Mouse (Mus musculus) C2C12 (cell line): ENCODE data around the gene Dnase1l1. TPM values are rescaled to one million over a fixed set of nuclear protein-coding genes. Genes with fewer than 3 reads are reported as not detected.
A peak's percentile ranks its signal among the peaks of the same experiment; 100 is the strongest.

ENCODE experiments used
- H3K27me3 ChIP-seq: one replicate; pipeline ENCODE4 v1.6.1; 2011; ENCODE audit not compliant: control insufficient read depth, insufficient read depth, insufficient read length
- H3K36me3 ChIP-seq: one replicate; pipeline ENCODE4 v1.6.1; 2011; ENCODE audit not compliant: control insufficient read depth, insufficient read depth
- H3K4me3 ChIP-seq: one replicate; pipeline ENCODE4 v1.5.1; 2011; ENCODE audit warnings: mild to moderate bottlenecking, control low read depth; ENCODE audit not compliant: poor library complexity, insufficient read depth, severe bottlenecking
- H3K79me2 ChIP-seq: one replicate; pipeline ENCODE4 v1.6.1; 2011; ENCODE audit not compliant: control insufficient read depth, insufficient read depth
- H3K79me3 ChIP-seq: one replicate; pipeline ENCODE4 v1.6.1; 2011; ENCODE audit warnings: low read depth, control low read depth
- H3ac ChIP-seq: one replicate; pipeline ENCODE3; 2011; ENCODE audit warnings: low read depth; ENCODE audit not compliant: control insufficient read depth, insufficient read length
- CEBPB ChIP-seq: IDR thresholded peaks from one replicate; pipeline ENCODE4 v1.6.1; 2011; ENCODE audit warnings: low read depth, mild to moderate bottlenecking, control low read depth, moderate library complexity
- CTCF ChIP-seq: IDR thresholded peaks from one replicate; pipeline ENCODE4 v1.5.1; 2011; ENCODE audit not compliant: control insufficient read depth, insufficient read depth, insufficient read length
- FOSL1 ChIP-seq: IDR thresholded peaks from one replicate; pipeline ENCODE4 v1.8.0; 2011; ENCODE audit warnings: mild to moderate bottlenecking, low read length; ENCODE audit not compliant: poor library complexity, insufficient read depth, severe bottlenecking
- MAX ChIP-seq: IDR thresholded peaks from one replicate; pipeline ENCODE4 v1.6.1; 2011; ENCODE audit warnings: mild to moderate bottlenecking, control low read depth
- MYOD1 ChIP-seq: IDR thresholded peaks from one replicate; pipeline ENCODE4 v1.6.1; 2011; ENCODE audit warnings: low read depth; ENCODE audit not compliant: control insufficient read depth, insufficient read length
- MYOG ChIP-seq: IDR thresholded peaks from one replicate; pipeline ENCODE4 v1.6.1; 2011; ENCODE audit not compliant: control insufficient read depth, insufficient read length; ENCODE audit errors: extremely low read depth
- USF1 ChIP-seq: IDR thresholded peaks from one replicate; pipeline ENCODE4 v1.6.1; 2011; ENCODE audit warnings: low read depth, mild to moderate bottlenecking, control low read depth, moderate library complexity
- polyA plus RNA-seq: library from polyadenylated mRNA; unstranded; fragments of >200 nt; fragmentation: generic; extraction: Trizol; gene quantifications from one replicate; pipeline ENCODE4 v1.2.1, GENCODE M21; 2012; ENCODE audit warnings: missing spikeins

The Dnase1l1 gene
- polyA plus RNA-seq, 1 experiment = 13.9 TPM

GRCm38 (mm10) chrX:74283092-74283437 is 928 bp upstream of the Dnase1l1 start:
- Histone ChIP-seq H3K79me2 (peaks cover 29% of the 10 kb centered on the region), H3K4me3 (peak overlapping the region; percentile 41), H3K79me3 (no peaks in the 10 kb centered on the region), H3K27me3 (no peaks in the 10 kb centered on the region), H3K36me3 (no peaks in the 10 kb centered on the region), H3ac (peak overlapping the region; percentile 87)
- TF ChIP-seq MYOD1 = no peak
- TF ChIP-seq MAX = no peak
- no peak for TF ChIP-seq MYOG
- no peak for TF ChIP-seq CEBPB
- no peak for TF ChIP-seq FOSL1
- no peak for TF ChIP-seq USF1
- TF ChIP-seq CTCF = no peak

- H3K79me3 ChIP-seq = no peaks in the 10 kb centered on the region
- peak overlapping the region; percentile 41 for H3K4me3 ChIP-seq
- TF ChIP-seq CTCF (no peak), MAX (peak; percentile 29)
- H3K79me2 ChIP-seq = peaks cover 29% of the 10 kb centered on the region
- H3K36me3 ChIP-seq = no peaks in the 10 kb centered on the region
- H3K27me3 ChIP-seq = no peaks in the 10 kb centered on the region
- peak overlapping the region; percentile 87 for H3ac ChIP-seq
Observed at GRCm38 (mm10) chrX:74282395-74283091, 406 bp upstream of the Dnase1l1 start.

- Histone ChIP-seq H3K79me3 (no peaks in the 10 kb centered on the region), H3K4me3 (peak overlapping the region; percentile 25), H3ac (peak overlapping the region; percentile 41), H3K36me3 (no peaks in the 10 kb centered on the region), H3K79me2 (peaks cover 29% of the 10 kb centered on the region), H3K27me3 (no peaks in the 10 kb centered on the region)
- TF ChIP-seq CTCF (no peak), FOSL1 (no peak), MYOD1 (peak; percentile 32), MYOG (no peak)
Observed at GRCm38 (mm10) chrX:74281041-74281731, 951 bp downstream of the Dnase1l1 start.

- TF ChIP-seq MYOG (no peak), MAX (no peak), FOSL1 (no peak), USF1 (no peak), MYOD1 (no peak), CEBPB (no peak), CTCF (no peak)
- Histone ChIP-seq H3K79me2 (peaks cover 24% of the 10 kb centered on the region), H3K79me3 (peaks cover 3% of the 10 kb centered on the region), H3ac (no peak overlapping the region), H3K27me3 (no peaks in the 10 kb centered on the region), H3K4me3 (no peak overlapping the region), H3K36me3 (peaks cover 6% of the 10 kb centered on the region)
Observed at GRCm38 (mm10) chrX:74277916-74278315, 4.2 kb downstream of the Dnase1l1 start.

- TF ChIP-seq MAX (no peak), MYOG (no peak), FOSL1 (no peak), CEBPB (no peak), USF1 (no peak), CTCF (no peak), MYOD1 (no peak)
Observed at GRCm38 (mm10) chrX:74273422-74274322, 8.5 kb downstream of the Dnase1l1 start.

More at GRCm38 (mm10) chrX:74273422-74274322, 8.5 kb downstream of the Dnase1l1 start:
- Histone ChIP-seq H3K36me3 (peaks cover 21% of the 10 kb centered on the region), H3K79me2 (peaks cover 27% of the 10 kb centered on the region), H3K27me3 (no peaks in the 10 kb centered on the region), H3K4me3 (no peak overlapping the region), H3ac (no peak overlapping the region), H3K79me3 (peaks cover 20% of the 10 kb centered on the region)
